Mouse (Mus musculus) Muller cell, postnatal 12 days (primary cell): ENCODE results near the gene Olfr740.

Experiments
- DNase-seq: peaks from one replicate; pipeline ENCODE4 v3.0.0-alpha.2; 2015; ENCODE audit errors: inconsistent ontology term

Gene Olfr740

DNA sequence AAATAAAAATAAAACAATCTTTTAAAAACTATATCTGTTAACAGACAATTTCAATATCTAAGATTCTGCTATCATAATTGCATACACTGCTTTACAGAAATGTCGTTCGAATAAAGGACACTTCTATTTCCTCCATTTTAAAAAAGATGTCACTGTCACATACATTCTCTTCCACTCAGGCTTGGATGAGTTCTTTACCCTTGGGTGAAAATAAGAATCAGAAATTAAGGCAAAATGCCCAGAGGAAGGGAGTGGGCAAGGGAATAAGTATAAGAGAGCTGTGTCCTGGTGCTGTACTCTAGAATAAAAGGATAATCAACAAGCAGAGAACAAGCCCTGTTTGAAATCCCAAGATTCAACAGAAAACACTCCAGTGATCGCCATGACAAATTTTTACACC is at the start of gene Olfr740:
Gene Olfr740 (plus strand): TSS at position 301 of the 400 bp plus-strand sequence.
- no peak for DNase-seq

DNA sequence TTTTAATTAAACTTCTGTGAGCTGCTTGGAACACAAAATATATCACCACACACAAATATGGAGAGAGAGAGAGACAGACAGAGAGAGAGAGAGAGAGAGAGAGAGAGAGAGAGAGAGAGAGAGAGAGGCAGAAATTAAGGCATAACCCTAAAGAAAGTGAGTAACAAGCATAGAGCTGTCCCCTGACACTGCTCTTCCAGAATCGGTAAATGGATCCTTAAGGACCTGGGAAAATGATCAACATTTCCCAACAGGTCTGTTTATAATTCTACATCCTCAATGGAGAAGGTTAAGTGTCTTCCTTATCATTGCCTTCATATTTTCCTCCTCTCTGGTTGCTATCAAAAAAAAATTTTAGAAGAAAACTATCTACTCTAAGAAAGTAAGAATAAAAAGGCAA is 38.1 kb upstream of the Olfr740 start, which contains the start of gene Olfr738:
Gene Olfr738 (plus strand): TSS at position 301 of the 400 bp plus-strand sequence.
- DNase-seq: no peak

GRCm38 (mm10) chr14:50418326-50418725 is 27.0 kb upstream of the Olfr740 start, which contains the start of gene Olfr739:
Olfr739 (plus strand) TSS chr14:50418626.
- no peak for DNase-seq

DNA sequence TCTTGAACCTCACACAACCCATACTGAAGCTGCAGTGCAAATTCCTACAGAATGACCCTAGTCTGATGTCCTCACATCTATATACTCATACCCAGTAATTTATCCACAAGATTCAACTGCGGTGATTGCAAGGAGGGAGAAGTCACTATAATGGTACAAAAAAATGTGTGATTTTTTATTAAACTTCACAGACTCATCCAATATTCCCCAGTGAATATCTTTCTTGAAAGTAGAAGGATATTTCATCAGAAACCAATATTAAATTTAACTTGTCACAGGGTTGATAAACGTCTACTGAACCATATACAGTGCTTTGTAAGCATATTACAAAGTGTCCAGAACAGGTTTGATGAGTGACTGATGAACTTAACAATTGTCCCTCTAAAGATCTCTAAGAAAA is 27.1 kb downstream of the Olfr740 start, which contains the start of gene Olfr741:
Gene Olfr741 (plus strand): TSS at position 301 of the 400 bp plus-strand sequence.
- DNase-seq: no peak

- DNase-seq: no peak
Measured at GRCm38 (mm10) chr14:50478406-50478805, 33.1 kb downstream of the Olfr740 start.

DNA sequence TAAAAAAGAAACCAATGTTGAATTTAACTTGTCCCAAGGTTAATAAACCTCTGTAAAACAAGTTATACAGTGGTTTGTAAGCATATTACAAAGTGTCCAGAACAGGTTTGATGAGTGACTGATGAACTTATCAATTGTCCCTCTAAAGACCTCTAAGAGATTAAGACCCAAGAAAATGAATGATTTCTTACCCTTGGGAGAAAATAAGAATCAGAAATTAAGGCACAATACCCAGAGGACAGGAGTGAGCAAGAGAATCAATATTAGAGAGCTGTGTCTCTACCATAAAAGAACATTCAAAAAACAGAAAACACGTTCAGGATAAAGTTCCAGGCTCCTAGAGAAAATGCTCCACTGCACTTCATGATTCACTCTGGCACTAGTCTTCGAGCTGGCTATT is 58.0 kb downstream of the Olfr740 start, which contains the start of gene Olfr742:
Gene Olfr742 (plus strand): TSS at position 301 of the 400 bp plus-strand sequence.
- no peak for DNase-seq
